In genomic region chr2:128278124-128278432, GRCm38 (mm10) we compare ENCODE assay signal across 11 mouse cellular contexts.
A peak's percentile ranks its signal among the peaks of the same experiment; 100 is the strongest.
DNase-seq lines count a peak whose midpoint lies in the region; ATAC-seq and TF ChIP-seq lines count a peak whose summit lies in the region.
"Had no signal": no experiment of that assay in that cellular context is flagged by ENCODE, and none has a peak within 500 bp of the region (broad histone marks: within the 10 kb centered on the region; RNA-seq: fewer than 3 reads in every experiment).

No protein-coding gene starts in this region.

- no peak for ATAC-seq in heart, embryonic 13.5 days (ENCODE audit: extremely low read depth, insufficient number of reproducible peaks, low FRiP score, low TSS enrichment)
- ATAC-seq in neural tube, embryonic 15.5 days (ENCODE audit: low FRiP score): no peak
- no peak for ATAC-seq in forebrain, embryonic 12.5 days (ENCODE audit: low FRiP score)
- ATAC-seq in midbrain, embryonic 14.5 days (ENCODE audit: low FRiP score, low TSS enrichment): no peak

- TF ChIP-seq CTCF in heart, adult 2 months (IDR thresholded peaks at IDR 0.05): no peak

- WGBS in heart, embryonic 13.5 days: 77% methylated on average over 5 of the region's 5 CpGs
- WGBS in heart, adult 2 months: 74% methylated on average over 5 of the region's 5 CpGs
- WGBS in neural tube, embryonic 15.5 days: 62% methylated on average over 5 of the region's 5 CpGs
- 46% methylated on average over 5 of the region's 5 CpGs for WGBS in forebrain, embryonic 12.5 days
- 68% methylated on average over 5 of the region's 5 CpGs for WGBS in midbrain, embryonic 14.5 days

- H3K27ac ChIP-seq in heart, embryonic 13.5 days (replicated peaks): peak overlapping the region; percentile 59; the same call in 1 of the 2 replicates
- H3K27ac ChIP-seq in heart, adult 2 months: no peak overlapping the region
- H3K27ac ChIP-seq in neural tube, embryonic 15.5 days (replicated peaks): 0 out of 2 replicates have a peak overlapping the region, but pooled peaks have one; percentile 28
- peak overlapping the region; percentile 78 for H3K27ac ChIP-seq in forebrain, embryonic 12.5 days
- H3K27ac ChIP-seq in midbrain, embryonic 14.5 days (replicated peaks; ENCODE audit: low read depth, low read length): peak overlapping the region; percentile 49; the same call in 1 of the 2 replicates
- H3K27ac ChIP-seq: embryonic facial prominence, embryonic 15.5 days; liver, embryonic 15.5 days had no signal

- no peak overlapping the region for H3K4me3 ChIP-seq in heart, embryonic 13.5 days
- H3K4me3 ChIP-seq in heart, adult 2 months: no peak overlapping the region
- no peak overlapping the region for H3K4me3 ChIP-seq in neural tube, embryonic 15.5 days (replicated peaks)
- no peak overlapping the region for H3K4me3 ChIP-seq in forebrain, embryonic 12.5 days (replicated peaks)
- H3K4me3 ChIP-seq in midbrain, embryonic 14.5 days (replicated peaks; ENCODE audit: low read depth, low read length): no peak overlapping the region
- H3K4me3 ChIP-seq: embryonic facial prominence, embryonic 15.5 days; liver, embryonic 15.5 days had no signal

- H3K36me3 ChIP-seq in heart, embryonic 13.5 days: no peaks in the 10 kb centered on the region
- no peaks in the 10 kb centered on the region for H3K36me3 ChIP-seq in heart, adult 2 months (ENCODE audit: control insufficient read depth, insufficient read depth, low read length)
- no peaks in the 10 kb centered on the region for H3K36me3 ChIP-seq in neural tube, embryonic 15.5 days
- H3K36me3 ChIP-seq in forebrain, embryonic 12.5 days (replicated peaks): no peaks in the 10 kb centered on the region
- no peaks in the 10 kb centered on the region for H3K36me3 ChIP-seq in midbrain, embryonic 14.5 days (ENCODE audit: control insufficient read depth, insufficient read depth, low read length)
- H3K36me3 ChIP-seq: embryonic facial prominence, embryonic 15.5 days; liver, embryonic 15.5 days had no signal

- intact Hi-C loops in heart, adult 2 months (cut with DNase I): no loop called here

- DNase-seq in heart, adult 2 months: no peak
- no peak for DNase-seq in neural tube, embryonic 10.5 days (ENCODE audit: extremely low spot score, low spot score)
- DNase-seq in midbrain, embryonic 14.5 days: peak; percentile 25
- DNase-seq in frontal cortex, postnatal 36 days (ENCODE audit: low spot score in 2 of 2): no peak
- DNase-seq in left cerebral cortex, adult 9 months (ENCODE audit: low spot score in 2 of 2): no peak
- DNase-seq: gastrocnemius, postnatal 25 days had no signal

- H3K9ac ChIP-seq in heart, embryonic 13.5 days: no peak overlapping the region
- no peak overlapping the region for H3K9ac ChIP-seq in heart, adult 2 months (ENCODE audit: low read depth, low read length)
- no peak overlapping the region for H3K9ac ChIP-seq in neural tube, embryonic 15.5 days (replicated peaks)
- H3K9ac ChIP-seq in forebrain, embryonic 12.5 days: no peak overlapping the region
- no peak overlapping the region for H3K9ac ChIP-seq in midbrain, embryonic 14.5 days (replicated peaks; ENCODE audit: low read length)
- H3K9ac ChIP-seq: embryonic facial prominence, embryonic 15.5 days; liver, embryonic 15.5 days had no signal

- H3K4me1 ChIP-seq in heart, embryonic 13.5 days: peaks cover 50% of the 10 kb centered on the region
- H3K4me1 ChIP-seq in heart, adult 2 months (ENCODE audit: control insufficient read depth, insufficient read depth, low read length): peaks cover 12% of the 10 kb centered on the region
- H3K4me1 ChIP-seq in neural tube, embryonic 15.5 days: peaks cover 24% of the 10 kb centered on the region
- H3K4me1 ChIP-seq in forebrain, embryonic 12.5 days: peaks cover 29% of the 10 kb centered on the region
- peaks cover 18% of the 10 kb centered on the region; the same call in 1 of the 2 replicates for H3K4me1 ChIP-seq in midbrain, embryonic 14.5 days (ENCODE audit: control insufficient read depth, insufficient read depth, low read length)

- 0 out of 2 replicates have a peak overlapping the region, but pooled peaks have one; percentile 60 for H3K4me2 ChIP-seq in heart, embryonic 13.5 days
- 0 out of 2 replicates have a peak overlapping the region, but pooled peaks have one; percentile 47 for H3K4me2 ChIP-seq in neural tube, embryonic 15.5 days
- peak overlapping the region; percentile 3; the same call in 1 of the 2 replicates for H3K4me2 ChIP-seq in forebrain, embryonic 12.5 days
- H3K4me2 ChIP-seq in midbrain, embryonic 14.5 days (ENCODE audit: low read length): no peak overlapping the region
- H3K4me2 ChIP-seq: embryonic facial prominence, embryonic 15.5 days; liver, embryonic 15.5 days had no signal

- TF ChIP-seq EP300 in heart, adult 2 months (IDR thresholded peaks at IDR 0.05; ENCODE audit: insufficient read depth, low read depth, low read length): no peak

- no peaks in the 10 kb centered on the region for H3K79me2 ChIP-seq in heart, adult 2 months (replicated peaks; ENCODE audit: control insufficient read depth, insufficient read depth, low read length)

- TF ChIP-seq POLR2A in heart, adult 2 months (IDR thresholded peaks at IDR 0.05; ENCODE audit: insufficient read depth, low read depth, low read length): no peak

- H3K27me3 ChIP-seq in heart, embryonic 13.5 days (replicated peaks): no peaks in the 10 kb centered on the region
- H3K27me3 ChIP-seq in heart, adult 2 months (ENCODE audit: control insufficient read depth, insufficient read depth, low read length): no peaks in the 10 kb centered on the region
- no peaks in the 10 kb centered on the region for H3K27me3 ChIP-seq in neural tube, embryonic 15.5 days (replicated peaks)
- H3K27me3 ChIP-seq in forebrain, embryonic 12.5 days: 0 out of 2 replicates have a peak, but pooled peaks cover 6% of the 10 kb centered on the region
- no peaks in the 10 kb centered on the region for H3K27me3 ChIP-seq in midbrain, embryonic 14.5 days (ENCODE audit: control insufficient read depth, insufficient read depth, low read length)
- H3K27me3 ChIP-seq: embryonic facial prominence, embryonic 15.5 days; liver, embryonic 15.5 days had no signal

- no peaks in the 10 kb centered on the region for H3K9me3 ChIP-seq in heart, embryonic 13.5 days
- no peaks in the 10 kb centered on the region for H3K9me3 ChIP-seq in neural tube, embryonic 15.5 days (replicated peaks)
- no peaks in the 10 kb centered on the region for H3K9me3 ChIP-seq in forebrain, embryonic 12.5 days
- H3K9me3 ChIP-seq in midbrain, embryonic 14.5 days (ENCODE audit: control insufficient read depth, low read length): no peaks in the 10 kb centered on the region
- H3K9me3 ChIP-seq: embryonic facial prominence, embryonic 15.5 days; liver, embryonic 15.5 days had no signal
